Mouse (Mus musculus): ENCODE measurements around the gene Ugt1a2.

- TF ChIP-seq CTCF (IDR thresholded peaks at IDR 0.05; ENCODE audit: control insufficient read depth, insufficient read depth, insufficient read length) = no peak
- TF ChIP-seq FOSL1 (IDR thresholded peaks at IDR 0.05; ENCODE audit: insufficient read depth, low read length, poor library complexity, severe bottlenecking) = no peak
Measured at GRCm38 (mm10) chr1:88267489-88267888, 67.1 kb downstream of the Ugt1a2 start.
